Mouse (Mus musculus): ENCODE results near the gene Slc45a1.

Slc45a1 gene

DNA sequence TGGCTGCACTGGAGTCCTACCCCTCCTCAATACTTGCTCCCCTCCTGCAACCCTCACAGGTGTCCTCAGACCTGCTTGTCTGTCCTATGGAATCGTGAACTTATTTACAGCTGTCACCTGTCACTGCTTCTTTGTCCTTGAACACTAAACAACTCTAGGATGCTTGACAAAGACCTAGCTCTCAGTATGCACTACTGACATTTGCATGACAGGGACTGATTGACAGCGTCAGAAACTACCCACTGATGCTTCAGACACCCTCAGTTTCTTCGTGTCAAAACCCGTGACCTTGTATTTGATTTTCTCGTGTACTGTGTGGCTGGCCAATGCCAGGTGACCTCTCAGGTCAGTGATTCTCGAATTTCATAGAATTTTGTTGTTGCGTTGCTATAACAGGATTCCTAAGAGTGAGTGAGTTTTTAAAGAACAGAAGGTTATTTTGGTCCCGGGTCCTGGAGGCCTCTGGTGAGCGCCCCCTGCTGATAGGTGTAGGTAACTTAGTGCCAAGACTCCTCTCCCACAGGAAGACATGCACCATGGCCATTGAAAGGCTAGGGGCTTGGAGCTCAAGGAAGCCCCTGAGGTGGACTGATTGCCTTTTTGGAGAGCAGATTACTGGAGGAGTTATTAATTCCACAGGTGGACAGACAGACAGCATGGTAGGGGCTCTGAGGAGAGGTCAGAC is 8.1 kb upstream of the Slc45a1 start:
- in situ Hi-C loops (cut with MboI), result loop anchor here (10.0 kb wide), 1 partner anchor 235 kb away; no protein-coding TSS in a partner anchor

GRCm38 (mm10) chr4:150656504-150656903 is 4.5 kb upstream of the Slc45a1 start:
- in situ Hi-C loops (cut with MboI), result loop anchor here (10.0 kb wide), 1 partner anchor 238 kb away; no protein-coding TSS in a partner anchor

GRCm38 (mm10) chr4:150655989-150656388 is 4.0 kb upstream of the Slc45a1 start:
- in situ Hi-C loops (cut with MboI), result loop anchor here (10.0 kb wide), 1 partner anchor 239 kb away; no protein-coding TSS in a partner anchor

GRCm38 (mm10) chr4:150653072-150653599 is 1.2 kb upstream of the Slc45a1 start:
- in situ Hi-C loops (cut with MboI), result loop anchor here (10.0 kb wide), 1 partner anchor 242 kb away; no protein-coding TSS in a partner anchor

GRCm38 (mm10) chr4:150649327-150649726 is 2.6 kb downstream of the Slc45a1 start:
- in situ Hi-C loops (cut with MboI), result no loop called here

DNA sequence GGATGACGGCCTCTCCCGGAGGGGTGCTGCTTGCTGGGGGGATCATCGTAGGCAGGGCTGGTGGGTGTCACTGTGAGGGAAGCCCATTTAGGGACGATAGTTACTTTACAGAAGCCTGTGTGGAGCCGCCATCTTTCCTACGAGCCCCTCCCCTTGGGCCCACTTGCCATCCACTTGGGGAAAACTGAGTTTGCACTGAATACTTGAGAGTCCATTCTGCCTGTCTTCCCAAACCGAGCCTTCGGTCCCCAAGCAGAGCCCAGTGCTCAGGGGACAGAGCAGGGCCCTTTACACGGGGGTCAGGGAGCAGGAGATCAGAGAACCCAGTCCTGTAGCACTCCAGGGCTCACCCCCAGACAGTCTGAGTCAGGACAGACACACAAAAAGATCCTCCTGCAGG is 7.7 kb downstream of the Slc45a1 start:
- in situ Hi-C loops (cut with MboI), result no loop called here

GRCm38 (mm10) chr4:150636635-150637034 is 15.3 kb downstream of the Slc45a1 start:
- in situ Hi-C loops (cut with MboI), result no loop called here

GRCm38 (mm10) chr4:150635568-150635967 is 16.4 kb downstream of the Slc45a1 start:
- in situ Hi-C loops (cut with MboI), result no loop called here

GRCm38 (mm10) chr4:150629266-150629665 is 22.7 kb downstream of the Slc45a1 start:
- in situ Hi-C loops (cut with MboI), result loop anchor here (10.0 kb wide), 1 partner anchor 284 kb away; no protein-coding TSS in a partner anchor

GRCm38 (mm10) chr4:150625951-150626732 is 25.8 kb downstream of the Slc45a1 start:
- in situ Hi-C loops (cut with MboI), result loop anchor here (10.0 kb wide), 1 partner anchor 281 kb away; no protein-coding TSS in a partner anchor

DNA sequence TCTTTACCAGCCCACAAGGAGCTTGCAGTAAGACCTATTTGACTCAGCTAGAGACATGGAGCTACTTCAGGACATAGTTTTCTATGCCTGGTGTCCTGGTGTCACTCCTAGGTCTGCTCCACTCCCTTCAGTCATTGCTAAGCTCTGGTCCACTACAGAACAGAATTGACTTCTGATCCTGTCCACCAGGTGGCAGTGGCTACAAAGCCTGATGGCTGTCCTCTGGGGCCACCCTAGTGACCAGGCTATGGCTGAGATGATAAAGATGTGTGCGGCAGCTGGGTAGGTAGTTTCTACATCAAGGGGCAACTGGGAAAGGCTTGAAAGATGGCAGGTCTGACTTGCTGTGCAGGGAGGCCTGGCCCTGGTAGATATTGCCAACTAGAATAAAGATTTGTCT is 26.5 kb downstream of the Slc45a1 start:
- in situ Hi-C loops (cut with MboI), result loop anchor here (10.0 kb wide), 1 partner anchor 281 kb away; no protein-coding TSS in a partner anchor

DNA sequence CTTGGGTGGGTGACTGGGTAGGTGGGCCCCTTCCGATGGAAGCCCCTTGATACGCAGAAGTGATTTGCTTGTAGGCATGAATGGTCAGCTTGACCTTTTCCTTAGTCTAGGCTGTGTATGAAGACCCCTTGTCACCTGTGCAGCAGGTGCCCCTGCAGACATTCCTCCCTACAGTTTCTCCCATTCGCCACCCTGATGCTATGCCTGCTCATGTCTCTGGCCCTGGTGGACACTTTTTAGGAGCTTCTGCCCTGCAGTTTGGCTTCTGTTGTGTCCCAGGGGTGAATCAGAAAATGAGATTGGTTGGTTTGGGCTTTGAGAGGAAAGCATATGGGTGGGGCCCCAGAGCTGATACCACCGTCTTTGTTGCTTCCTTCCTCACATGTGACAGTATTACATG is 27.0 kb downstream of the Slc45a1 start:
- in situ Hi-C loops (cut with MboI), result loop anchor here (10.0 kb wide), 1 partner anchor 280 kb away; no protein-coding TSS in a partner anchor

- in situ Hi-C loops (cut with MboI), result loop anchor here (10.0 kb wide), 1 partner anchor 280 kb away; no protein-coding TSS in a partner anchor
Measured at GRCm38 (mm10) chr4:150624214-150624823, 27.7 kb downstream of the Slc45a1 start.

GRCm38 (mm10) chr4:150622641-150623040 is 29.3 kb downstream of the Slc45a1 start:
- in situ Hi-C loops (cut with MboI), result loop anchor here (10.0 kb wide), 1 partner anchor 278 kb away; no protein-coding TSS in a partner anchor

- in situ Hi-C loops (cut with MboI), result no loop called here
Measured at GRCm38 (mm10) chr4:150619011-150619410, 33.0 kb downstream of the Slc45a1 start.

- in situ Hi-C loops (cut with MboI), result no loop called here
Measured at GRCm38 (mm10) chr4:150616841-150617240, 35.1 kb downstream of the Slc45a1 start.

DNA sequence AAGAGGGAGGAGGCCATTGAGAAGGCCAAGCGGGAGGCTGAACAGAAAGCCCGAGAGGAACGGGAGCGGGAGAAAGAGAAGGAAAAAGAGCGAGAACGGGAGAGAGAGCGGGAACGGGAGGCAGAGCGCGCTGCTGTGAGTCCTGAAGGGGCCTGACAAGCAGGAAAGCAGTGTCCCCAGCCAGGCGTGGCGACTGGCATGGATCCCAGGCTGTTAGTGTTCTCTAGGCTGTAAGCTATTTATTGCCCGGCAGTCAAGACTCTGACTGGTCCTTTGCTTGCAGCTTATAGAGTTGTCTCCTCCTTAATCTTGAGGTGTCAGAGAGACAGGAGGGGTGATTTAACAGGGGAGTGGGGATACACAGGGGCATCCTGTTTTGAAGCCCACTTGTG is 35.9 kb downstream of the Slc45a1 start:
- in situ Hi-C loops (cut with MboI), result no loop called here

GRCm38 (mm10) chr4:150615251-150616028 is 36.5 kb downstream of the Slc45a1 start:
- in situ Hi-C loops (cut with MboI), result no loop called here

DNA sequence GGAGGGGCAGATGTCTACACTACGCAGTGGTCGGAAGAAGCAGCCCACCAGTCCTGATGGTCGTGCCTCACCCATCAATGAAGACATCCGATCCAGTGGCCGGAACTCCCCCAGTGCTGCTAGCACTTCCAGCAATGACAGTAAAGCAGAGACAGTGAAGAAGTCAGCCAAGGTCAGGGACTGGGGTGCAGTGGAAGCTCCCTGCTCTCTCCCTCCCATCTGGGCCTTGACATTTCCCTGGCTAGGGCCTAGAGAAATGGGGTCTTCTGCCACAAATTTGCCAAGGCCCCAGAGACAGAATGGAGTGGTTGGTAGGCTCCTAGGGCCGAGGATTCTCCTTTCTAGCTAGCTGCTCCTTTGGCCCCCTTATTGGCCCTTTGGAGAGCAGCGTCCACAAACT is 38.3 kb downstream of the Slc45a1 start:
- in situ Hi-C loops (cut with MboI), result no loop called here

DNA sequence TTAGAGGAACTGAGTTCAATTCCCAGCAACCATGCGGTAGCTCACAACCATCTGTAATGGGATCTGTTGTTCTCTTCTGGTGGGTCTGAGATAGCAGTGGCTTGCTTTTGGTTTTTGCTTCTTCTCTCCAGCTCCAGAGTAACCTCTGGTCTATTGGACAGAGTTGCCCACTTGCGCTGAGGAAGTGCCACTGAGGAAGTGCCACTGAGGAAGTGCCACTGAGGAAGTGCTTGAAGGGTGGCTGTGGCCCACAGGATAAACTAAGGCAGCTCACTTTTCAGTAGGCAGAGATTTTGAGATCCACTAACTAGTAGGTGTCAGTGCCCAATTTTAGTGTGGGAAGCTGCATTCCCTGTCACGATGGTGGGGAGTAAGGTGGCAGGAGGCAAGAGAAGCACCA is 43.3 kb downstream of the Slc45a1 start:
- in situ Hi-C loops (cut with MboI), result no loop called here
